Mouse (Mus musculus): Measurements from ENCODE around the gene Rbmxl1. TPM values are rescaled to one million over a fixed set of nuclear protein-coding genes. Genes with fewer than 3 reads are reported as not detected.
"Not testable (repeated sequence)": the region's sequence is repeated elsewhere in the genome, so short reads cannot be mapped to it uniquely, and the experiment has no call there.

The Rbmxl1 gene
- total and polyA plus RNA-seq, 3 experiments = 157 to 189 (median 181) TPM

GRCm38 (mm10) chr8:78502706-78503105 is 6.0 kb downstream of the Rbmxl1 start:
- H3K4me1 ChIP-seq (ENCODE audit: insufficient read depth, low read depth, low read length) = peaks cover 26% of the 10 kb centered on the region
- H3K9me3 ChIP-seq (replicated peaks) = no peaks in the 10 kb centered on the region
- TF ChIP-seq POLR2AphosphoS5 (IDR thresholded peaks at IDR 0.05; ENCODE audit: insufficient replicate concordance, low read depth, low read length) (no peak), GATA1 (IDR thresholded peaks at IDR 0.05; ENCODE audit: borderline replicate concordance, low read length) (no peak), CTCF (IDR thresholded peaks at IDR 0.05; ENCODE audit: low read depth, low read length) (no peak), TAL1 (conservative IDR thresholded peaks at IDR 0.05; ENCODE audit: low read depth, low read length) (no peak)
- no peaks in the 10 kb centered on the region for H3K27me3 ChIP-seq (ENCODE audit: insufficient read depth, low read length)
- ATAC-seq (ENCODE audit: extremely low read depth, insufficient number of reproducible peaks, low FRiP score, poor library complexity, severe bottlenecking) = no peak
- H3K4me3 ChIP-seq (ENCODE audit: low read depth, low read length) = no peak overlapping the region
- peaks cover 31% of the 10 kb centered on the region for H3K36me3 ChIP-seq (replicated peaks)
- DNase-seq (ENCODE audit: low spot score) = no peak

GRCm38 (mm10) chr8:78496273-78496672 is 12.4 kb downstream of the Rbmxl1 start:
- H3K36me3 ChIP-seq (replicated peaks); H3K9me3 ChIP-seq (replicated peaks); ATAC-seq (ENCODE audit: extremely low read depth, insufficient number of reproducible peaks, low FRiP score, poor library complexity, severe bottlenecking); H3K27me3 ChIP-seq (ENCODE audit: insufficient read depth, low read length); H3K4me1 ChIP-seq (ENCODE audit: insufficient read depth, low read depth, low read length); DNase-seq (ENCODE audit: low spot score); H3K4me3 ChIP-seq (ENCODE audit: low read depth, low read length): not testable (repeated sequence)

GRCm38 (mm10) chr8:78493031-78493430 is 15.7 kb downstream of the Rbmxl1 start:
- Histone ChIP-seq H3K4me3 (ENCODE audit: low read depth, low read length) (no peak overlapping the region), H3K9me3 (replicated peaks) (no peaks in the 10 kb centered on the region), H3K36me3 (replicated peaks) (no peaks in the 10 kb centered on the region), H3K27me3 (ENCODE audit: insufficient read depth, low read length) (peaks cover 6% of the 10 kb centered on the region), H3K4me1 (ENCODE audit: insufficient read depth, low read depth, low read length) (no peaks in the 10 kb centered on the region)
- DNase-seq (ENCODE audit: low spot score) (no peak), ATAC-seq (ENCODE audit: extremely low read depth, insufficient number of reproducible peaks, low FRiP score, poor library complexity, severe bottlenecking) (no peak)
- TF ChIP-seq CTCF (IDR thresholded peaks at IDR 0.05; ENCODE audit: low read depth, low read length) (no peak), GATA1 (IDR thresholded peaks at IDR 0.05; ENCODE audit: borderline replicate concordance, low read length) (no peak), TAL1 (conservative IDR thresholded peaks at IDR 0.05; ENCODE audit: low read depth, low read length) (no peak), POLR2AphosphoS5 (IDR thresholded peaks at IDR 0.05; ENCODE audit: insufficient replicate concordance, low read depth, low read length) (no peak), GATA2 (IDR thresholded peaks at IDR 0.05; ENCODE audit: borderline replicate concordance, low read depth, low read length) (no peak)

- no peaks in the 10 kb centered on the region for H3K9me3 ChIP-seq (replicated peaks)
- DNase-seq (ENCODE audit: low spot score) (no peak), ATAC-seq (ENCODE audit: extremely low read depth, insufficient number of reproducible peaks, low FRiP score, poor library complexity, severe bottlenecking) (no peak)
- H3K27me3 ChIP-seq (ENCODE audit: insufficient read depth, low read length) = peaks cover 12% of the 10 kb centered on the region
- no peaks in the 10 kb centered on the region for H3K4me1 ChIP-seq (ENCODE audit: insufficient read depth, low read depth, low read length)
- no peaks in the 10 kb centered on the region for H3K36me3 ChIP-seq (replicated peaks)
- TF ChIP-seq GATA1 (IDR thresholded peaks at IDR 0.05; ENCODE audit: borderline replicate concordance, low read length) (no peak), POLR2AphosphoS5 (IDR thresholded peaks at IDR 0.05; ENCODE audit: insufficient replicate concordance, low read depth, low read length) (no peak), CTCF (IDR thresholded peaks at IDR 0.05; ENCODE audit: low read depth, low read length) (no peak), GATA2 (IDR thresholded peaks at IDR 0.05; ENCODE audit: borderline replicate concordance, low read depth, low read length) (no peak), TAL1 (conservative IDR thresholded peaks at IDR 0.05; ENCODE audit: low read depth, low read length) (no peak)
- H3K4me3 ChIP-seq (ENCODE audit: low read depth, low read length) = no peak overlapping the region
Measured at GRCm38 (mm10) chr8:78489733-78490132, 19.0 kb downstream of the Rbmxl1 start.

GRCm38 (mm10) chr8:78477051-78477829 is 31.5 kb downstream of the Rbmxl1 start:
- TF ChIP-seq POLR2AphosphoS5 (IDR thresholded peaks at IDR 0.05; ENCODE audit: insufficient replicate concordance, low read depth, low read length) (no peak), CTCF (IDR thresholded peaks at IDR 0.05; ENCODE audit: low read depth, low read length) (no peak), GATA1 (IDR thresholded peaks at IDR 0.05; ENCODE audit: borderline replicate concordance, low read length) (no peak), TAL1 (conservative IDR thresholded peaks at IDR 0.05; ENCODE audit: low read depth, low read length) (no peak), GATA2 (IDR thresholded peaks at IDR 0.05; ENCODE audit: borderline replicate concordance, low read depth, low read length) (no peak)
- DNase-seq (ENCODE audit: low spot score) = no peak
- H3K4me3 ChIP-seq (ENCODE audit: low read depth, low read length) = no peak overlapping the region

GRCm38 (mm10) chr8:78467889-78468288 is 40.8 kb downstream of the Rbmxl1 start:
- DNase-seq (ENCODE audit: low spot score) = no peak
- Histone ChIP-seq H3K27me3 (ENCODE audit: insufficient read depth, low read length) (no peaks in the 10 kb centered on the region; the same call in 1 of the 2 replicates), H3K4me1 (ENCODE audit: insufficient read depth, low read depth, low read length) (no peaks in the 10 kb centered on the region), H3K9me3 (replicated peaks) (no peaks in the 10 kb centered on the region), H3K36me3 (replicated peaks) (no peaks in the 10 kb centered on the region), H3K4me3 (ENCODE audit: low read depth, low read length) (no peak overlapping the region)
- no peak for ATAC-seq (ENCODE audit: extremely low read depth, insufficient number of reproducible peaks, low FRiP score, poor library complexity, severe bottlenecking)
- no peak for TF ChIP-seq CTCF (IDR thresholded peaks at IDR 0.05; ENCODE audit: low read depth, low read length)
- TF ChIP-seq GATA1 (IDR thresholded peaks at IDR 0.05; ENCODE audit: borderline replicate concordance, low read length) = no peak
- TF ChIP-seq GATA2 (IDR thresholded peaks at IDR 0.05; ENCODE audit: borderline replicate concordance, low read depth, low read length) = no peak
- no peak for TF ChIP-seq POLR2AphosphoS5 (IDR thresholded peaks at IDR 0.05; ENCODE audit: insufficient replicate concordance, low read depth, low read length)
- TF ChIP-seq TAL1 (conservative IDR thresholded peaks at IDR 0.05; ENCODE audit: low read depth, low read length) = no peak

More at GRCm38 (mm10) chr8:78477051-78477829, 31.5 kb downstream of the Rbmxl1 start:
- H3K27me3 ChIP-seq (ENCODE audit: insufficient read depth, low read length) = peaks cover 6% of the 10 kb centered on the region
- no peak for ATAC-seq (ENCODE audit: extremely low read depth, insufficient number of reproducible peaks, low FRiP score, poor library complexity, severe bottlenecking)
- no peaks in the 10 kb centered on the region for H3K36me3 ChIP-seq (replicated peaks)
- no peaks in the 10 kb centered on the region for H3K9me3 ChIP-seq (replicated peaks)
- H3K4me1 ChIP-seq (ENCODE audit: insufficient read depth, low read depth, low read length) = no peaks in the 10 kb centered on the region

All from G1E (cell line).